Mouse (Mus musculus): ENCODE data around the gene Fas. TPM values are rescaled to one million over a fixed set of nuclear protein-coding genes. Genes with fewer than 3 reads are reported as not detected.

Gene Fas
- polyA plus RNA-seq, 1 experiment, result 18.6 TPM

- H3K27ac ChIP-seq (ENCODE audit: insufficient read depth, low read depth, low read length), result no peak within 1 kb of the TSS
- TF ChIP-seq CTCF (IDR thresholded peaks at IDR 0.05; ENCODE audit: low read depth, low read length) (no peak), POLR2A (IDR thresholded peaks at IDR 0.05; ENCODE audit: borderline replicate concordance, low read depth, low read length) (no peak)
- no peak within 1 kb of the TSS for H3K4me3 ChIP-seq (ENCODE audit: insufficient read depth, low read length)
- peaks cover 31% of the 10 kb centered on the region for H3K4me1 ChIP-seq (ENCODE audit: control insufficient read depth, insufficient read depth, low read length)
Observed at GRCm38 (mm10) chr19:34254880-34255681, 35.4 kb upstream of the Fas start, which contains the start of gene Acta2. Acta2 (minus strand) TSS chr19:34255590.

DNA sequence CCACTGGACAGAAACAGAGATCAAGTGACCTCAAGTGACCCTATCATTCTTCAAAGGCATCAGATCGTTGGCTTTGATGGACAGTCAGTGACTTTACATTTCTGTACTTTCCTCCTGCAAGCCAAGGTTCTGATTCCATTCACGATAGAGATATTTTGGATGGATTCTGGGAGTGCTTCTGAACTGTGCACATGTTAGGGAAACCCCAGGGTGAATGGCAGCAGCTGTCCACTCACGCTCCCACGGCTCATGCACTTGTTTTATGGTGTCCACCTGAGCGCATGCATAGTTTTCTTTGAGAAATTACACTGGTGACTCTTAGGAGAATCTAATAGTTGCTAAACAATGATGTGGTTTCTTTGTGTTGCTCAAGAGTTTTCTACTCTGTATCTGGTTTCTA lies 34.3 kb upstream of the Fas start:
- Histone ChIP-seq H3K27ac (ENCODE audit: insufficient read depth, low read depth, low read length) (no peak overlapping the region), H3K4me3 (ENCODE audit: insufficient read depth, low read length) (no peak overlapping the region), H3K4me1 (ENCODE audit: control insufficient read depth, insufficient read depth, low read length) (peaks cover 41% of the 10 kb centered on the region)
- no peak for TF ChIP-seq CTCF (IDR thresholded peaks at IDR 0.05; ENCODE audit: low read depth, low read length)
- no peak for TF ChIP-seq POLR2A (IDR thresholded peaks at IDR 0.05; ENCODE audit: borderline replicate concordance, low read depth, low read length)

DNA sequence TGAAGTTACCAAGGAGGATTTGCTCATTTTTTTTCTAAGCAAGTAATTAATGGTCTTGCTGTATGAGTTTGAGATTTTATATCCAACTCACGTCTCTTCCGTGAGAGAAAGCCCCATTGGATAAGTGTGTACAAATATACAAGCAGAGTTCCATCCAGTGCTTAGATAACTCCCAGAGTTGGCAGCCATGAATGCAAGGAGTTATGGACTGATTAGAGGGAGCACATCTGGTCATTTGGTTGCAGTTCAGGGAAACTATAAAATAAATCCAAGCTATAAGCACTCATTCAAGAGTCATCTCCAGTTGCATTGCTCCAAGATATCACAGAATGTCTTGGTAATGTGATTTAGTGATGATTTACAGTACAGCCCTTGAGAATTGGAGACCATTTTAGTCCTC lies 33.5 kb upstream of the Fas start:
- Histone ChIP-seq H3K4me3 (ENCODE audit: insufficient read depth, low read length) (no peak overlapping the region), H3K4me1 (ENCODE audit: control insufficient read depth, insufficient read depth, low read length) (peaks cover 45% of the 10 kb centered on the region), H3K27ac (ENCODE audit: insufficient read depth, low read depth, low read length) (no peak overlapping the region)
- no peak for TF ChIP-seq CTCF (IDR thresholded peaks at IDR 0.05; ENCODE audit: low read depth, low read length)
- TF ChIP-seq POLR2A (IDR thresholded peaks at IDR 0.05; ENCODE audit: borderline replicate concordance, low read depth, low read length), result no peak

DNA sequence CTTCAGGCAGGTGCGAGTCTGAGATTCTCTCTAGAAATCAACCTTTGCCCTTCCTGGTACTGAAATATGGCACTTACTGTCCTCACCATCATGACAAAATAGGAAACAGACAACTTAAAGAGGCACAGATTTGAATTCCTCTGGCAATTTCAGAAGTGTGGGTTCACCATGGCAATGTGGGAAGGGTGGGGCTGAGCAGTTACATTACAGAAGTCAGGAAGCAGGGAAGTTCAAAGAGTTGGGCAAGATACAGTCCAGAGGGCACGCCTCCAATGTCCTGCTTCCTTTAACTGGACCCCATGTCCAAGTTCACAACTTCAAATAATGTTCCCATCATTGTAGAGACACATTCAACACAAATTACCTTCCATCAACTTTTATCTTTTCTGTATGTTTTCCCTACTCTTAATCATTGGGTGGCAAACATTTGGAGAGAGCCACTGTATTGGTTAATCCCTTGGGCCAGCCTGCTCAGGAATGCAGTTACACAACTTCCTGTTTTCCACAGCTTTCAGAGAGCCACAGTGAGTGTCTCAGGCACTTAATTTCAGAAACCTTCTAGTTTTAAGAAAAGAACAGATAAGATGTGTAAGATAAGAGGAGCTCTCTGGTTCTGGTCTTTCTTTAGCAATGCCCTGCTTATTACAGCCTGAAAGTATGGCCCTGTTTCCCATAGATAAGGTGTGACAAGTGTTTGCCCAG lies 28.0 kb upstream of the Fas start:
- TF ChIP-seq CTCF (IDR thresholded peaks at IDR 0.05; ENCODE audit: low read depth, low read length) (no peak), POLR2A (IDR thresholded peaks at IDR 0.05; ENCODE audit: borderline replicate concordance, low read depth, low read length) (no peak)
- H3K4me3 ChIP-seq (ENCODE audit: insufficient read depth, low read length), result no peak overlapping the region
- peak overlapping the region; percentile 88 for H3K27ac ChIP-seq (ENCODE audit: insufficient read depth, low read depth, low read length)
- peaks cover 37% of the 10 kb centered on the region for H3K4me1 ChIP-seq (ENCODE audit: control insufficient read depth, insufficient read depth, low read length)

DNA sequence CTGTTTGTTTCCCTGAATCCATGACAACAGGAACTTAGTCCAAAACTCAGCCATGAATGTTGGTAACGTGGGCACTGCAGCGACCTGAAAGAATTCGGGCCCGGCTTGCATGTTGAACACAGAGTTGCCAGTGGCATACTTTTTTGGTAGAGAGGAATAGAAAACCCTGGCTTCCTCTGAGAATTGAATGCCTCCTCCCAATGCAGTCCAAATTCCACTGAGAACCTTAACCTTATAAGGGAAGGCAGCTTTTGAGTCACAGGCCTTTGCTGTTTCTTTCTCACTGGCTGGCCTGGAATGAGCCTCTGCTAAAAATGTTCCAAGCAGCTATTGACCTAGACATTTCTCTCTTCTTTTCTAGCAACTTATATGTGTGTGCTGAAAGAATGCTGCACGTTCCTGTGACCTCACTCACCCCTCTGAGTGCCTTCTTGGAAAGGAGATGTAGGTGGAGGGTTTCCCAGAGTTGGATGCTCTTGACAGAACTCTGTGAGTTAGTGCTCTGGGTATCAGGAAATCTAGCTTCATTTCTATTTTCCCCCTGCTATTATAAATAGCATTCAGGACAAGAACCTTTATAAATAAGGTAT lies 24.8 kb upstream of the Fas start:
- TF ChIP-seq CTCF (IDR thresholded peaks at IDR 0.05; ENCODE audit: low read depth, low read length), result no peak
- no peak for TF ChIP-seq POLR2A (IDR thresholded peaks at IDR 0.05; ENCODE audit: borderline replicate concordance, low read depth, low read length)
- Histone ChIP-seq H3K4me1 (ENCODE audit: control insufficient read depth, insufficient read depth, low read length) (peaks cover 31% of the 10 kb centered on the region), H3K4me3 (ENCODE audit: insufficient read depth, low read length) (no peak overlapping the region), H3K27ac (ENCODE audit: insufficient read depth, low read depth, low read length) (no peak overlapping the region)

DNA sequence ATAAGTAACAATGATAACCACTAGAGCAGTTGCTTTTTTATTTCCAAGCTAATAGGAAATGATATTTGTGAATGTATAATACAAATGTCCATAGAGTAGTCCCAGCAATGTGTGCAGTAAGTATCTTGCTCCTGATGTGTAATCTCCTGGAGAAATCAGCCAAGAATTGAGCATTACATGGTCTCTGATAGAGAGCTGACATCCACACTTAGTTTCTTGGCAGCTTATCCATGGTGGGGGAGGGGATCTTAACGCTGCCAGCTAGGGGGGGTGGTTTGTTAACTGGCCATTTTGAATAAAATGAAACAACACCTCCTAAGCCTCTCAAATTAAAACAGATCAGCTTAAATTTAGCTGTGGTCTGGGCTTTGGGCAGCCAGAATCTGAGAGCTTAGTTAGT lies 21.5 kb upstream of the Fas start:
- H3K4me1 ChIP-seq (ENCODE audit: control insufficient read depth, insufficient read depth, low read length), result peaks cover 10% of the 10 kb centered on the region
- no peak overlapping the region for H3K4me3 ChIP-seq (ENCODE audit: insufficient read depth, low read length)
- no peak overlapping the region for H3K27ac ChIP-seq (ENCODE audit: insufficient read depth, low read depth, low read length)
- TF ChIP-seq POLR2A (IDR thresholded peaks at IDR 0.05; ENCODE audit: borderline replicate concordance, low read depth, low read length) (no peak), CTCF (IDR thresholded peaks at IDR 0.05; ENCODE audit: low read depth, low read length) (no peak)

DNA sequence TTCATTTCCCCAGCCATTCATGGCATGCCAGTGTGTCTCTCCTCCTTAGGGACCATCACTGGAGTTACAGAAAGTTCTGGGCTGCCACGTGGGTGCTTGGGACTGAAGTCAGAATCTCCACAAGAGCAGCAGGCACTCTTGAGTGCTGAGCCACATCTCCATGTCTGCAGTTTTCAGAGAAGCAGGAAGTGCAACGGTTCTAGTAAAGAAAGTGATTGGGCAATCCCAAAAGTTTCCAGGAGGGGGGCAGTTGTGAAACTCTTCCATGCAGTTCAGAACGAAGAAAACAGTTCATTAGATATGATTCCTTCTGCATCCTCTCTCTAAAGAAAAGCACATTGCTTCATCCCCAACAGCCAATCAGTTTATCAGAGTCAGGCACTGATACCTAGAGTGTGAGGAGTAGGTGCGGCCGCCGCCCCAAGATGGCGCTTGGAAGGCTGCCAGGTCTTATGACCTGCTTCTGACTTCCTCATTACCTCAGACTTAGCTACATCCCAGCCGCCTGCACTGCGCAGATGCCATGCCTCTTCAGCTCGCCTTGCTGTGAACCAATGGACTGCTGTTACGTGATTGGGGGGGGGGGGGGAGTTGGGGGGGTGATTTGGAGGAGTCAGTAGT lies 20.2 kb upstream of the Fas start:
- Histone ChIP-seq H3K4me3 (ENCODE audit: insufficient read depth, low read length) (peak overlapping the region; percentile 22; the same call in 1 of the 2 replicates), H3K27ac (ENCODE audit: insufficient read depth, low read depth, low read length) (peak overlapping the region; percentile 88), H3K4me1 (ENCODE audit: control insufficient read depth, insufficient read depth, low read length) (peaks cover 10% of the 10 kb centered on the region)
- TF ChIP-seq CTCF (IDR thresholded peaks at IDR 0.05; ENCODE audit: low read depth, low read length) (no peak), POLR2A (IDR thresholded peaks at IDR 0.05; ENCODE audit: borderline replicate concordance, low read depth, low read length) (no peak)

GRCm38 (mm10) chr19:34270824-34271464 lies 19.5 kb upstream of the Fas start:
- TF ChIP-seq POLR2A (IDR thresholded peaks at IDR 0.05; ENCODE audit: borderline replicate concordance, low read depth, low read length) (no peak), CTCF (IDR thresholded peaks at IDR 0.05; ENCODE audit: low read depth, low read length) (no peak)
- H3K27ac ChIP-seq (ENCODE audit: insufficient read depth, low read depth, low read length), result peak overlapping the region; percentile 88
- no peak overlapping the region for H3K4me3 ChIP-seq (ENCODE audit: insufficient read depth, low read length)
- H3K4me1 ChIP-seq (ENCODE audit: control insufficient read depth, insufficient read depth, low read length), result peaks cover 7% of the 10 kb centered on the region

- Histone ChIP-seq H3K27ac (ENCODE audit: insufficient read depth, low read depth, low read length) (no peak overlapping the region), H3K4me1 (ENCODE audit: control insufficient read depth, insufficient read depth, low read length) (peaks cover 7% of the 10 kb centered on the region), H3K4me3 (ENCODE audit: insufficient read depth, low read length) (no peak overlapping the region)
- TF ChIP-seq POLR2A (IDR thresholded peaks at IDR 0.05; ENCODE audit: borderline replicate concordance, low read depth, low read length), result no peak
- TF ChIP-seq CTCF (IDR thresholded peaks at IDR 0.05; ENCODE audit: low read depth, low read length), result no peak
Observed at GRCm38 (mm10) chr19:34273073-34273472, 17.4 kb upstream of the Fas start.
